Mouse (Mus musculus) heart, postnatal 10 days (tissue): ENCODE measurements around the gene Gns. TPM values are rescaled to one million over a fixed set of nuclear protein-coding genes. Genes with fewer than 3 reads are reported as not detected.
A peak's percentile ranks its signal among the peaks of the same experiment; 100 is the strongest.
"Not testable (repeated sequence)": the region's sequence is repeated elsewhere in the genome, so short reads cannot be mapped to it uniquely, and the experiment has no call there.

Experiments used
- DNase-seq, 2 experiments: peaks; one replicate each; pipeline ENCODE4 v3.0.0; 2021
- intact Hi-C: fragments of 180-260 bp; cut with DNase I; formaldehyde crosslinking; loops from one replicate; pipeline ENCODE4 v1.15.1; 2025
- total RNA-seq, 2 experiments: library from RNA; stranded (reverse); gene quantifications; 2 replicates each; pipeline ENCODE4 v1.2.3; 2021

Gns gene
- 10 to 100 TPM; 72.7 to 78.3 TPM for total RNA-seq

DNA sequence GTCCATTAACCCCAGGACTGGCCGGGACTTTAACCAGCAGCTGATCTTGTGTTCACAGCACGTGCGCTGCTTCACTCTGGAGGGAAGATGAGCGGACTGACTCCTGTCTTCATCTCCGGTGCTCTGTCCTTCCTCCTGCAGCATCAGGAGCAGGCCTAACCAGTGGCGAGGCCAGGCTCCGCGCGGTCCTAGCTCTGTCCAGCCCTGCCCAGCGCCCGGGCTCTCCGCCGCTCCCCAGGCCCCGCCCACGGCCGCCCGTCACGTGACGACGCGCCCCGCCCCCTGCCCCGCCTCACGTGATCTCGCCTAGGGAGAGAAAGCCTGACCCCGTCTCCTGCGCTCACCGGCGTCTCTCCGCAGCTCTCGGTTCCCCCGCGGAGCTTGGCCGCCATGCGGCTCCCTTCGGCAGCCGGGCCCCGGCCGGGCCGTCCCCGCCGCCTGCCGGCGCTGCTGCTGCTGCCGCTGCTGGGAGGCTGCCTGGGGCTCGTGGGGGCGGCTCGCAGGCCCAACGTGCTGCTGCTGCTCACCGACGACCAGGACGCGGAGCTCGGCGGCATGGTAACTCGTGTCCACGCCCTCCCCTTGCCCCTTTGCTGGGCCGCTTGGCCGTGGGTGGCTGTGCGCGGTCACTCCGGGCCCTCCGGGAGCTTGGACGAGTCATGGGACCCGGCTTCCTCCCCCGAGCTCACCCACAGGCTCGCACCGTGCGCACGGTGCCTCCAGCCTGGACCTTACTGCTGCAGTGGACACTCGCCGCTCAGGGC lies at the start of gene Gns:
Gns (plus strand) TSS at position 290 of the 764 bp plus-strand sequence.
- intact Hi-C loops: no loop called here
- peak; percentile 89 to 90 for DNase-seq

DNA sequence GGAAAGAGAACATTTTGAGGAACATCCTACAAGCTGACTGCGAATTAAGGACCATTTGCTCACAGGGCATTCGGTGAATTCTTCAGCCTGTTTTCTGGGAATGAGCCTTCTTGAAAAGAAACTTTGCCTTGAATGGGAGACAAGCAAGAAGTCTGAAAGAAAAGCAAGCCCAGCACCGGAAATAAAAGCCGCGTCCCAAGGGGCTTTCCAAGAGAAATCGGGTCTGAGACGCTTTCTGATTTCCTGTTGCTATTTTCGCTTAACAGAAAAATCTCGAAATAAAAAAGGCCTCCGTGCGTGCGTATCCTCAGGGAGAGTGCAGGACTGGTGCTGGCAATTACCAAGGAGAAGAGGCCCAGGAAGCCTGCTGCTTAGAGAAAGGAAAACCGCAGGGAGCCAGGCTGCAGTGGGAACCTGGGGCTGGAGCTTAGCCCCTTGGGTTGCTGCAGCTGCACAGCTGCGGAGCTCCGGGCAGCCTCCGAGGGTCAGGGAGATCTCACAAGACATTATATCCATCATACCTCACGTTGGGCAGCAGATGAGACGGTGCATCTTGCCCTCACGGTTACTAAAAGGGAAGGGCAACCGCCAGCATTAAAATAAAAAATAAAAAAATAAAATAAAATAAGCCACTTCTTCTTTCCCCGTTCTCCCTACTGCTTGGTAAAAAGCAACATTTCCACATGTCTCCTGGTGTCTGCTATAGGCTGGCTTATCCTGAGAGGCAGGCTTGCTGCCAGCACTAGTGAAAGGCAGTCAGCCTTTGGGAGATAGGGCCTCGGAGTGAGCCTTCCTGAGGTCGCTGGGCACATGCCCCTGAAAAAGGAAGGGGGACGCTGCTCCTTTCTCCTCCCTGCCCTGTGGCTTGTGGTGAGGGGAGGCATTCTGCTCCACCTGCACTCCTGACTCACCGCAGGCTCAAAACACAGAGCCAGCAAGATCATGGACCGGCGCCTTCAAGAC lies 49.3 kb upstream of the Gns start:
- DNase-seq: peak in 1 of 2 experiments; percentile 51
- intact Hi-C loops: no loop called here

DNA sequence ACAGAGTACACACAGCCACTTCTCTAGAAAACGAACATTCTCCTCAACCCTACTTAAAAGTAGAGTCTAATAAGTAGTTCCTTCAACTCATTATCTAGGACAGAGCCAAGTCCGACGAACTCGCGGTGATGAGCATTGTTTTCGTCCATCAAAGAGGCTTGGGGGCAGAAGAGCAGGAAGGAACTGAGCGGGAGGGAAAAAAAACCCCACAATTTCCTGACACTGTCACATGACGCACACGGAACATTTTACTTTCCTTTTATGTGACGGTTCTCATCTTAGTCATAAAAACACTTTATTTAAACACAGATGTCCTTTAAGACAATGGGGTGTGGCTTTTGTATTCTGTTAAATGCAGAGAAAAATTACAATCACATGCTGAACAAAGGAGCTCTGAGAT lies 48.5 kb upstream of the Gns start:
- DNase-seq: no peak

DNA sequence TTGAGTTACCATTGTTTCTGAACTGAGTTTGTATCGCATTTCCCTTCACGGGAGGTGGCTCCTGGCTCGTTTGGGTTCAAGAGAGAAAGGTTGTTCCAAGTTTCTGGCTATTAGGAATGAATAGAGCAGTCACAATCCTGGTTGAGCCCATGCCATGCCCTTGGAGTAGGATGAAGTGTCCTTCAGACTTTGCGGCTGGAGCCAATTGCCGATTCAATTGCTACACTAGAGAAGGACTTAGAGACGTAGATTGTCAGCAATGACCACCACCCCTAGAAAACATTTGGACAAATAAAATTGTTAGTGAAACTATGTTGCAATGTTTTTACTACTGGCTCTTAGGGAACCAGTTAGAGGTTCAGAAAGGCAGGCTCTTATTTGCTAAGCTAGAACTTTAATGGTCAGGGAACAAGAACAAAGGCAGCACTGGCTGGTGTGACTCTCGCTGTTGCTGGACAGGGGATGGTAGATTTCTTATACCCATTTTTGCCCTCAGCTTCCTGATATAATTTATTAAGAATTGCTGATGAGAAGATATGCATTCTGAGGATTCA lies 46.4 kb upstream of the Gns start:
- DNase-seq: peak in 1 of 2 experiments; percentile 24
- intact Hi-C loops: no loop called here

More for the DNA sequence above, 48.5 kb upstream of the Gns start:
- intact Hi-C loops: no loop called here

DNA sequence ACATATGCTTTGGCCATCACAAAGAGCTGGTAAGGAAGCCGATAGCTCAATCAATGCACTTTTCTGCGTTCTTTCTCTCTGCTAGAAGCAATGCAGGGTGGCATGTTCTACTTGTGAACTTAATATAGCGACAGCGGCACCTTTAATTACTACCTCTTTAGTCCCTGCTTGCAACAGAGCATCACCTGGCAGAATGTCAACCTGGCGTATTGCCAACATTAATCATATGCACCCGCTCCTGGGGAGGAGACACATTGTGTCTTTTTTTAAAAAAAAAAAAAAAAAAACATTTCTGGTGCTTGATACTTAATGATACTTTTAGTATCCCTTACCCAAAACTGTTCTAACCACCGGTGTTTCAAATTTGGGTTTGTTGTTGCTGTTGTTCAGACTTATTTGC lies 41.4 kb upstream of the Gns start:
- intact Hi-C loops: no loop called here

DNA sequence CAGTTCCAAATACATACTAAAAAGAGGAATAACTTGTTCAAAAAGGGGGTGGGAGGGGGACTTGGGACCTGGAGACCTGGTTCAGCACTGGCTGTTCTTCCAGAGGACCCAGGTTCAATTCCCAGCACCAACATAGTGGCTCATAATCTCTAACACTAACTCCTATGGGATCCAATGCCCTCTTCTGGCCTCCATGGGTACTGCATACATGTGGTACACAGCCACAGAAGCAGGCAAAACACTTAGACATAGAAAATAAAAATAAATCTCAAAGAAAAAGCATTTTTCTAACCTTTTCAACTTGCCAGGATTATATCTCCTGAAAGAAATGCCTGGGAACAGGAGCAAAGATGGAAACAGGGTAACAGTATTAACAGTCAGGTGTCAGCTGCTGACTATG lies 38.7 kb upstream of the Gns start:
- intact Hi-C loops: no loop called here

More for the DNA sequence above, 41.4 kb upstream of the Gns start:
- DNase-seq: no peak

DNA sequence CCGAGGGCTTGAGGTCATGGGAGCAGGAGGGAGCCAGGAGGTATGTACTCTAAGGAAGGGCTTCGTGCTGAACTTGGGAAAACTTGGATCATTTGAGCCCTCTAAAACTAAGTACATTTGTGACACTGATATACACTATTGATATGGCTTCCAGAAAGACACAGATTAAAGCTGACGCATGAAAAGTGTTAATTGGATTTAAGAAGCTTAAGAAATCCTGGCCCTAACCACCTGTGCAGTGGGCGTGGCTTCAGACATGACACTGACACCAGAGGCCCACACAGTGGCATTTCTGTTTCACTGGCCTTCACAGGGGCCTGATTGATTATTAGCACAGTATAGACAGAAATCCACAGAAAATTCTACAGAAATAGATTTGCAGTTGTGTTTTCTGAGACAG lies 35.3 kb upstream of the Gns start:
- intact Hi-C loops: no loop called here
- DNase-seq: no peak

More for the DNA sequence above, 38.7 kb upstream of the Gns start:
- no peak for DNase-seq

DNA sequence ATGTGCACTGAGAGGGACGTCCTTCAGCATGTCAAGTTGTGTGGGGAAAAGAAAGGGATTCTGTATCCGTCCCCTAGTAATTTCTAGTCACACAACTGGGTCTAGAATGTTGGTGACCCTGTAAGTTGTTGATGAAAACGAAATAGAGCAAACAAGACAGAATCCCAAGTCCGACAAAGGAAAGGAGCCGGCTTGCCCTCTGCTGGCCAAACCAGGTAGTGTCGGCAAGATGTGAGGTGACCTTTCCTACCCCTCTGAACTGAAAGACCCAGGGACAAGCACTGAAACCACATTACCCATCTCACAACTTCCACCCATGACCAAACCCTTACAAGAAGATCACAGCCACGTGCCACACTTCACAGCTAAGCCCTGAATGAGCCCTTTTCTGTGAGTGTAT lies 34.0 kb upstream of the Gns start:
- peak; percentile 77 to 86 for DNase-seq
- intact Hi-C loops: no loop called here

DNA sequence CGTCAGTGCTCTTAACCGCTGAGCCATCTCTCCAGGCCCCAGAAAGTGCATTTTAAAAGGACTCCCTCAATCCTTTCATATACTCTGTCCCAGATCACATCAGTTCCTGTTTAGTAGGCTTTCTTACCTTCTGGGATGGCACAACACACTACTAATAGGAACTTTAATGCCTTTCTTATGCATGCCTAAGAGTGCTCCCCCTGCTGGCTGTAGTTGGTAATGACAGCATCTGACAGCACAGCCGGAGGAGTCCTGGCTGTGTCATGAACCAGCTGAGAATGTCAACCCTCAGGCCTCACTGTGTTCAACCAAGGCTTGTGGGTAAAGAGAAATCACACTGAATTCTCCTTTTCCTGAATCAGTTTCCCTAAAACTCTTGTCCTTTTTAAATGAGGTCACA lies 30.3 kb upstream of the Gns start:
- intact Hi-C loops: no loop called here
- DNase-seq: peak; percentile 62 to 80

DNA sequence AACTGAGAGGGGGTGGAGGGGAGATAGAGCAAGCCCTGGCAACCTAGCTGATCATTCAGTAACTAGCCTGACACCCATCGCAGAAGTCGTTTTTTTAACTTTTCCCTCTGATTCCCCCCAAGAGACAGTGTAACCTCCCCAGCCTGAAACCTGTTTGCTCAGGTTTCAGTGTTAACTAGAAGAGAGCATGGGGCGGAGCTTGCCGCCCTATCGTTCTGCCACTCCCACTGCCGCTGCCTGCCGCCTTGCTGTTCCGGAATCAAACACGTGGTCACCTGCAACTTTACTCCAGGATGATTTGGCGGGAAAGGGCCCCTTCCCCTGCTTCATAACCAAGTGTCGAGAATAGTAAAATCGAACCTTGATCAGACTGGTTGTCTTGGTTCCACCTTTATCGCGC lies 28.4 kb upstream of the Gns start:
- DNase-seq, intact Hi-C loops: not testable (repeated sequence)

DNA sequence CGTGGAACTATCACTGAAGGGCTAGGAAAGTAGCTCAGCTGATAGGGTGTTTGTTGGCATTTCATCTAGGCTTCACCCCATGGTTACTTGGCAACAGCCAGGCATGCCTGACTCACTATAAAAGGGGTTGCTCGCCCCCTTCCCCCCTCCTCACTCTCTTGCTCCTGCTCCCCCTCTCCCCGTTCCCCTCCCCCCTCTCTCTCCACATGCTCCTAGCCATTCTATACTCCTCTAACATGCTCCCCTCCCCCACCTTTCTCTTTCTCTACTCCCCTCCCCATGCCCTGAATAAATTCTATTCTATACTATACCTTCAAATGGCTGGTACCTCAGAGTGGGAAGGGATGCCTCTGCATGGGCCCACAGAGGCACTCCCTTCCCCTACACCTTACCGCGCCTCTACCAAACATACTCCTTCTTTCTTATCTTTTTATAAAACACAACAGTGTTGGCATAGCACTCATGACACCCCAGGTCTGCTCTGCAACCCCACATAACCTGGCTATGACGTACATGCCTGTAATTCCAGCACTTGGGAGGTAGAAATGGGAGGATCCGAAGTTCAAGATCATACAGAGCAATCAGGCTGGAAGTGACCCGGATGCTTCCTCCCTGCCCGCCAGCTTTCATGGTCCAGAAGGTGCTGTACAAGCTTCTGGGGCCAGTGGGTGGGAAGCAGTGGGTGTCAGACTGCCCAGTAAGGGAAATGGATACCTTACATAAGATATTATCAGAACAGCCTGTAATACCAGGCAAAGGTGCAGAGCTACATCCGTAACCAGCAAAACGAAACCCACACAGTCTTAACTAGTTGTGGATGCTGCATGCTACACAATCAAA lies 23.9 kb upstream of the Gns start:
- intact Hi-C loops: no loop called here

DNA sequence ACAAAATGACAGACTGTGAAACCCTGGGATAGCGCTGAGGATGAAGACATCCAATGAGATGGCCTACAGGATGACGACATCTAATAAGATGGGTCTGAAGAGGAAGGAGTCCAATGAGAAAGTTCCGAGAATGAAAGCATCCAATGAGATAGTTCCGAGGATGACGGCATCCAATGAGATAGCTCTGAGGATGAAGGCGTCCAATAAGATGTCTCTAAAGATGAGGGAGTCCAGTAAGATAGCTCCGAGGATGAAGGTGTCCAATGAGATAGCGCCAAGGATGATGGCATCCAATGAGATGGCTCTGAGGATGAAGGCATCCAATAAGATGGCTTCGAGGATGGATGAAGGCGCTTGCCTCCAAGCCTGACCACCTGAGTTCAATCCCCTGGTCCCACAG lies 22.6 kb upstream of the Gns start:
- intact Hi-C loops: no loop called here
- DNase-seq: no peak

More for the DNA sequence above, 23.9 kb upstream of the Gns start:
- DNase-seq: no peak

DNA sequence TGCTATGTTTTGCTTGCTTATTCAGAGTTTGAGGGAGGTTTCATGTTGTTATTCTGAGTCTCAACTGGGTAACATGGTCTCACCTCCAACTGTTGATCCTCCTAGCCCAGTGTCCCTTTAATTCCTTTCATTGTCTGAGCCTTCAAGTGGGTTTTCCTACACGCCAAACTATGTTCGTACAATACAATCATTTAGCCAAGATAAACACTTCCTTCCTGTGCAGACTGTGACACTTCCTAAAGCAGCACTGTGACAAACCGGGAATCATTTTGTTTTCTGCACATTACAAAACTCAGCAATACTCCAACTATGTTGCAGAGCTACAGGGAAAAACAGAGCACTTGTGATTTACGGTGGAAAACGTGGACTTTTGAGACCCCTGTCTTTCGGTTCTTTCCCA lies 21.0 kb upstream of the Gns start:
- DNase-seq: no peak
- intact Hi-C loops: no loop called here

DNA sequence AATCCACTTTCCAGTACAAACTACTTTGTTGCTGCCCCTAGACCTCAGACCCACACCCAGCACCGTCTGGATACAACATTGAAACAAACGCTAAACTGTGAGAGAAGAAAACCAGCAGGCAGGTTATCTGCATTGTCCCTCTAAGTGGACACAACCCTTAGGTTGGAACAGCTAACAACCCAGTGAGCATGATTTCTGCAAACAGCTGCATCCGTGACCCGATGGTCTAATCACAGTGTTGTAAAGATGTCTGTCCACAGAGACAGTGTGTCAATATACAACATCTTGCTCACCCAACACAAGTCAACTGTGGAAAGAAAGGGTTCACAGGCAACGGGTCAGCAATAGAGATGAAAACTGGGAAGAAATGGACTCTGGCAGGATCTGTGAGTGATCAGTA lies 15.6 kb upstream of the Gns start:
- peak in 1 of 2 experiments; percentile 22 for DNase-seq
- intact Hi-C loops: no loop called here

DNA sequence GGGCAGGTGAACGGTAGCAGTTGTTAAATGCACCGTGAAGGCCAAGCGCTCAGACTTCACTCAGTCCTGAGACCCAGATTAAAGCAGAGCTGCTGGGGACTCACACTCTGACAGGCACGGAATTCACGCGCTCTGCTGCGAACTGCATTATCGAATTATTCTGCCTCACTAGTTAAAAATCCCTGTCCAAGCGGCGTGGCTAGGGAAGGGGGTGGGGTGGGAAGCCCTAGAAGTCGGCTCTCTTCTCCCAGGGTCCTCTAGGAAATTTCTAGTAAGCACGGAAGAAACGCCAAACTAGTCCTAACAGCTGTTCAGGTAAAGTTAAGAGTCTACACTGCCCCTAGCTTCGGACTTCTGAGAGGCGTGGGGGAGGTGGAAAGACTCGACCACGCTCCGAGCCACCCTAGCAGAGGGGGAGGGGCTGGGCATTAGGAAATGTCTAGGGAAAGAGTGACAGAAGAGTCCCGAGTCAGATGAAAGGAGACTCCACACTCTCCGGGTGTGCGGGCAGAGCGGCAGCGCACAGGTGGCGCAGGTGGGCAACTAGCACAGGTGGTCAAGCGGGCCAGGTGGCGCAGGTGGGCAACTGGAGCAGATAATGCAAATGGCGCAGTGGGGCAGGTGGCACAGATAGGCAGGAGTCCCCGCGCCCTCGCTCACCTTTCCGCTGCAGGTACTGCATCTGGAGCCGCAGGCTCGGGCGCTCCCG lies 14.4 kb upstream of the Gns start:
- peak; percentile 39 to 41 for DNase-seq
- intact Hi-C loops: no loop called here

DNA sequence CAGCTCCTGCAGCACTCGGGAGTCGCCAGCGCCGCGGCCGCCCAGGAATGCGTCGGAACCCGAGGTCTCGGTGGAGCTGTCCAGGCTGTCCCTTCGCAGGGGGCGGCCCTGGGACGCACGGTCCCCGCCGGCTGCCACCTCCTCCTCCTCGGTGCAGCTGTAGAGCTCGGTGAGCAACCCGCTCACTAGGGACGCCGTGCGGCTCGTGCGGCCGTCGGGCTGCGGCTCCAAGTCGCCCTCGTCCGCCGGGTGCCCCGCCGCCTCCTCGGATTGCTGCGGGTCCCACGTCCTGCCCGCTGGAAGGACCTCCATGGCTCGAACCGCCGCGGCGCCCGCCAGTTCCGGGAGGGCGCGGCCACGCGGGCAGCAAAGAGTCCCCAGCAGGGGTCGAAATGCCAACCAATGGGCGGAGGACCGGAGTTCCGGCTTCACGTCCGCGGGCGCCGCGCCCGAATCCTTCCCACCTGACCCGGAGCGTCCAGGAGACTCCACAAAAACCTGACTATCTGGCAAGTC lies 13.8 kb upstream of the Gns start, which contains the start of gene Tbc1d30:
Tbc1d30 (minus strand) TSS at position 213 of the 516 bp plus-strand sequence.
- DNase-seq: peak; percentile 80 to 82
- intact Hi-C loops: no loop called here

DNA sequence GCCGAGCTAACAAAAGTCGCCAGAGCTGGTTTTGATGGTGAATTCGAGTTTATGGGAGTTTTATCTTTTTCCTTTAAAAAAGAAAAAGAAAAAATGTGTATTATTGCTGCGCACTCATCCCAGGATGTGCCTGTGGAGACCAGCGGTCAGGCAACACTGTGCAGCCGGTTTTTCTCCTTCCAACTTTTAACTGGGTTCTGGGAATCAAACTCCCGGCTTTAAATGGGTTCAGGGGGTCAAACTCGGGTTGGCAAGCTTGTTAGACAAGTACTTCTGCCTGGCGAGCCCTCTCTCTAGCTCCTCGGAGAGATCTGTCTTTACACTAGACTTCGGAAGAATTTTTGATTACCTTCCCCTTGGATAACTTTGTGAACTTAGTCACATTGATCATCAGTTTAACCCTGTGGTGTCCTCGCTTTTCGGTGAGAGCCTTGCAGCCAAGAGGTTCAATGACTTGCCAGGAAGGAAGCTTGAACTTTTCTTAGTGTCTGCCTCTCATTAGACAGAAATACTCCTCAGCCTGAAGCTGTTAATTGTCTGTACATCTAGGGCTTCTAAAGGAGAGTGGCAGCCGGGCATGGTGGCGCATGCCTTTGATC lies 13.1 kb upstream of the Gns start:
- no peak for DNase-seq
- intact Hi-C loops: no loop called here

DNA sequence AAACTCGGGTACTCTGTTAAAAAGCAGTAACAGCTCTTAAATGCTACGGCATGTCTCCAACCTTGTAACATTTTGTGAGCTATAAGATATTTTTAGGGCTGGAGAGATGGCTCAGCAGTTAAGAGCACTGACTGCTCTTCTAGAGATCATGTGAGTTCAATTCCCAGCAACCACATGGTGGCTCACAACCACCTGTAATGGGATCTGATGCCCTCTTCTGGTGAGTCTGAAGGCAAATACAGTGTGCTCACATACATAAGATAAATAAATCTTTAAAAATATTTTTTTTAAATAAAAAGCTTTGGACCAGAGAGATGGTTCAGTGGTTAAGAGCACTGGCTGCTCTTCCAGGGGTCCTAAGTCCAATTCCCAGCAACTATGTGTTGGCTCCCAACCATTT lies 4.5 kb upstream of the Gns start:
- no peak for DNase-seq
- intact Hi-C loops: no loop called here

DNA sequence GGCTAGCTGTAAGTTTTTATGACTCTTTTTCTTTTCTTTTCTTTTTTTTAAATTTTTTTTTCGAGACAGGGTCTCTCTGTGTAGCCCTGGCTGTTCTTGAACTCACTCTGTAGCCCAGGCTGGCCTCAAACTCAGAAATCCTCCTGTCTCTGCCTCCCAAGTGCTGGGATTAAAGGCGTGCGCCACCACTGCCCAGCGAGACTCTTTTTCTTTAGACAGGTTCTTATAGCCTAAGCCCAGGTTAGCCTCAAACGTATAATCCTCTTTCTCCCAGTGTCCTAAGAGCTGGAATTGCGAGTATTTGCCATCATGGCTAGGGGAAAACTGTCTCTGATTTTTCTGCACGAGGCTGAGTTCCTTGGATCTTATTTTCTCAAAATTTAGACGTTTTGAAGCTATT lies 1.7 kb upstream of the Gns start:
- intact Hi-C loops: no loop called here
- no peak for DNase-seq
